Mouse (Mus musculus): ENCODE data around the gene Sept8.
"Not testable (repeated sequence)": the region's sequence is repeated elsewhere in the genome, so short reads cannot be mapped to it uniquely, and the experiment has no call there.

DNA sequence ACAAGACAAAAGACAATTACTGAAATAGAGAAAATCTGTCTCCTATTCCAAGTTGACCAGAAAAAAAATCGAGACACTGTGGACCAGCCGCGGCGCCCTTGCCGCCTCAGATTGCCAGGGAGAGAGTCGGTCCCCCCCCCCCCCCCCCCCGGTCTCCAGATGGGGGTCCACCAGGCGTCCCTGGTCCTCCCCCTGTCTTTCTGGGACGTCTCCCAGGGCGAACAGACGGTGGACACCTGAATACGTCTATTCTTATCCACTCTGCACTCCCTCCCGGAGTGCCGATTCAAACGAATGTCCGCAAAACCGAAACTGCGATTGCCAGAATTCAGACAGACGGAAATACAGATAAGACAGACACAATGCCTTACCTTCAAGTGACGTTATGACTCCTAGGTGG lies 37.5 kb downstream of the Sept8 start:
- not testable (repeated sequence) for TF ChIP-seq CTCF (IDR thresholded peaks at IDR 0.05; ENCODE audit: control insufficient read depth, insufficient read depth, low read length); POLR2A (IDR thresholded peaks at IDR 0.05; ENCODE audit: borderline replicate concordance, control insufficient read depth, low read depth, low read length)

All from bone marrow, adult 2 months (tissue).